Mouse (Mus musculus) kidney, postnatal 0 days (tissue): ENCODE measurements around the gene Gm11060. TPM values are rescaled to one million over a fixed set of nuclear protein-coding genes. Genes with fewer than 3 reads are reported as not detected.

ENCODE experiments used
- ATAC-seq: fragments of 200-750 bp; cut with Nextera tagmentation; replicated peaks from 2 replicates; pipeline ENCODE4 v1.8.0; 2017; ENCODE audit warnings: low read depth, moderate number of reproducible peaks, moderate TSS enrichment, moderate library complexity; ENCODE audit not compliant: low FRiP score
- DNase-seq: peaks from one replicate; pipeline ENCODE4 v3.0.0-alpha.2; 2016; ENCODE audit warnings: low spot score
- H3K27ac ChIP-seq: fragments of 300-500 bp; sonication (generic); 2 replicates; pipeline ENCODE4 v1.5.1; 2014; ENCODE audit warnings: mild to moderate bottlenecking
- H3K27me3 ChIP-seq: fragments of 300-500 bp; sonication (generic); 2 replicates; pipeline ENCODE4 v1.6.1; 2014; ENCODE audit warnings: low read length, mixed read lengths; ENCODE audit not compliant: insufficient read depth
- H3K36me3 ChIP-seq: fragments of 300-500 bp; sonication (generic); 2 replicates; pipeline ENCODE4 v1.6.1; 2014; ENCODE audit warnings: low read length, mixed read lengths; ENCODE audit not compliant: insufficient read depth
- H3K4me1 ChIP-seq: fragments of 300-500 bp; sonication (generic); replicated peaks from 2 replicates; pipeline ENCODE4 v1.6.1; 2014; ENCODE audit warnings: antibody characterized with exemption, low read length, mixed read lengths; ENCODE audit not compliant: insufficient read depth
- H3K4me2 ChIP-seq: fragments of 300-500 bp; sonication (generic); 2 replicates; pipeline ENCODE4 v1.6.1; 2014; ENCODE audit warnings: mild to moderate bottlenecking, low read length, moderate library complexity, mixed read lengths
- H3K4me3 ChIP-seq: fragments of 300-500 bp; sonication (generic); replicated peaks from 2 replicates; pipeline ENCODE4 v1.5.1; 2014; ENCODE audit warnings: low read depth, low read length
- H3K9ac ChIP-seq: fragments of 300-500 bp; sonication (generic); 2 replicates; pipeline ENCODE4 v1.6.1; 2014; ENCODE audit warnings: low read depth, low read length
- H3K9me3 ChIP-seq: fragments of 300-500 bp; sonication (generic); replicated peaks from 2 replicates; pipeline ENCODE4 v1.6.1; 2016; ENCODE audit warnings: low read length, inconsistent platforms, mixed read lengths
- CTCF ChIP-seq: IDR thresholded peaks from 2 replicates; pipeline ENCODE4 v1.5.1; 2016; ENCODE audit warnings: antibody characterized with exemption, low read depth, mild to moderate bottlenecking, moderate library complexity
- WGBS: fragments of 180-500 bp; shearing (Covaris S2); extraction: QIAGEN DNeasy Blood & Tissue Kit; methylation state at CpG from one replicate; pipeline ENCODE4 v1.1.7; 2014; 5-methylcytosine and 5-hydroxymethylcytosine counted together
- polyA plus RNA-seq: library from polyadenylated mRNA; unstranded; fragments of >200 nt; fragmentation: Nextera tagmentation; extraction: Ambion mirVana; gene quantifications from 2 replicates; pipeline ENCODE4 v1.2.1, GENCODE M21; 2015

The Gm11060 gene
- polyA plus RNA-seq, 1 experiment from 2014 or later, result not detected

GRCm38 (mm10) chr2:105123431-105123830 is 31.6 kb downstream of the Gm11060 start:
- H3K4me1 ChIP-seq, result 0 out of 2 replicates have a peak, but pooled peaks cover 6% of the 10 kb centered on the region
- no peaks in the 10 kb centered on the region for H3K9me3 ChIP-seq
- 0 out of 2 replicates have a peak overlapping the region, but pooled peaks have one; percentile 35 for H3K9ac ChIP-seq
- no peaks in the 10 kb centered on the region for H3K36me3 ChIP-seq
- ATAC-seq (no peak), DNase-seq (no peak)
- peaks cover 23% of the 10 kb centered on the region; the same call in 1 of the 2 replicates for H3K27me3 ChIP-seq
- peak overlapping the region; percentile 58 for H3K27ac ChIP-seq
- TF ChIP-seq CTCF, result no peak
- H3K4me2 ChIP-seq, result peak overlapping the region; percentile 68
- peak overlapping the region; percentile 71; the same call in 1 of the 2 replicates for H3K4me3 ChIP-seq
- WGBS, result 19% methylated on average over 8 of the region's 8 CpGs

GRCm38 (mm10) chr2:105123881-105124280 is 32.1 kb downstream of the Gm11060 start:
- peak overlapping the region; percentile 58 for H3K27ac ChIP-seq
- peak overlapping the region; percentile 68 for H3K4me2 ChIP-seq
- no peak for ATAC-seq
- peaks cover 28% of the 10 kb centered on the region; the same call in 1 of the 2 replicates for H3K27me3 ChIP-seq
- peak overlapping the region; percentile 71; the same call in 1 of the 2 replicates for H3K4me3 ChIP-seq
- H3K9me3 ChIP-seq, result no peaks in the 10 kb centered on the region
- H3K36me3 ChIP-seq, result no peaks in the 10 kb centered on the region
- H3K9ac ChIP-seq, result 0 out of 2 replicates have a peak overlapping the region, but pooled peaks have one; percentile 35
- no peak for TF ChIP-seq CTCF
- 22% methylated on average over 9 of the region's 9 CpGs for WGBS
- DNase-seq, result no peak
- H3K4me1 ChIP-seq, result 0 out of 2 replicates have a peak, but pooled peaks cover 6% of the 10 kb centered on the region

GRCm38 (mm10) chr2:105124391-105124790 is 32.6 kb downstream of the Gm11060 start:
- WGBS, result 8% methylated on average over 7 of the region's 7 CpGs
- Histone ChIP-seq H3K4me1 (0 out of 2 replicates have a peak, but pooled peaks cover 6% of the 10 kb centered on the region), H3K9ac (peak overlapping the region; percentile 61; the same call in 1 of the 2 replicates), H3K4me2 (peak overlapping the region; percentile 68), H3K9me3 (no peaks in the 10 kb centered on the region), H3K4me3 (peak overlapping the region; percentile 71), H3K27me3 (peaks cover 28% of the 10 kb centered on the region; the same call in 1 of the 2 replicates), H3K36me3 (no peaks in the 10 kb centered on the region), H3K27ac (peak overlapping the region; percentile 58)
- DNase-seq, result no peak
- ATAC-seq, result no peak
- no peak for TF ChIP-seq CTCF

- no peak for ATAC-seq
- DNase-seq, result no peak
- no peak for TF ChIP-seq CTCF
- peaks cover 30% of the 10 kb centered on the region for H3K27me3 ChIP-seq
- H3K4me3 ChIP-seq, result peak overlapping the region; percentile 71
- peak overlapping the region; percentile 86 for H3K27ac ChIP-seq
- H3K4me1 ChIP-seq, result 0 out of 2 replicates have a peak, but pooled peaks cover 6% of the 10 kb centered on the region
- no peaks in the 10 kb centered on the region for H3K9me3 ChIP-seq
- 4% methylated on average over 8 of the region's 8 CpGs for WGBS
- peak overlapping the region; percentile 61 for H3K9ac ChIP-seq
- peak overlapping the region; percentile 68 for H3K4me2 ChIP-seq
- no peaks in the 10 kb centered on the region for H3K36me3 ChIP-seq
Observed at GRCm38 (mm10) chr2:105125205-105125604, 33.4 kb downstream of the Gm11060 start.

GRCm38 (mm10) chr2:105125641-105126040 is 33.8 kb downstream of the Gm11060 start:
- peak overlapping the region; percentile 71 for H3K4me3 ChIP-seq
- no peak for DNase-seq
- H3K9me3 ChIP-seq, result no peaks in the 10 kb centered on the region
- H3K4me2 ChIP-seq, result peak overlapping the region; percentile 68
- TF ChIP-seq CTCF, result no peak
- H3K9ac ChIP-seq, result peak overlapping the region; percentile 61
- H3K27ac ChIP-seq, result peak overlapping the region; percentile 86
- 5% methylated on average over 15 of the region's 15 CpGs for WGBS
- H3K36me3 ChIP-seq, result no peaks in the 10 kb centered on the region
- ATAC-seq, result no peak
- H3K27me3 ChIP-seq, result peaks cover 31% of the 10 kb centered on the region
- H3K4me1 ChIP-seq, result 0 out of 2 replicates have a peak, but pooled peaks cover 6% of the 10 kb centered on the region

GRCm38 (mm10) chr2:105126279-105126678 is 34.5 kb downstream of the Gm11060 start, which contains the start of gene Wt1:
Gene Wt1 (plus strand): TSS chr2:105126529.
- 0 out of 2 replicates have a peak, but pooled peaks cover 6% of the 10 kb centered on the region for H3K4me1 ChIP-seq
- no peaks in the 10 kb centered on the region for H3K9me3 ChIP-seq
- H3K4me2 ChIP-seq, result peak within 1 kb of the TSS; percentile 68
- peak within 1 kb of the TSS; percentile 86 for H3K27ac ChIP-seq
- DNase-seq, result peak; percentile 95
- ATAC-seq, result peak; percentile 86
- peak within 1 kb of the TSS; percentile 71 for H3K4me3 ChIP-seq
- WGBS, result 1% methylated on average over 24 of the region's 25 CpGs
- peak within 1 kb of the TSS; percentile 61 for H3K9ac ChIP-seq
- peaks cover 28% of the 10 kb centered on the region for H3K27me3 ChIP-seq
- no peak for TF ChIP-seq CTCF
- H3K36me3 ChIP-seq, result no peaks in the 10 kb centered on the region
